Mouse (Mus musculus): ENCODE data around the gene Sp3.

GRCm38 (mm10) chr2:73012636-73013035 is 32.4 kb upstream of the Sp3 start:
- TF ChIP-seq CTCF (conservative IDR thresholded peaks at IDR 0.05; ENCODE audit: insufficient read depth, insufficient read length, low read depth, low read length) (no peak), POLR2A (IDR thresholded peaks at IDR 0.05; ENCODE audit: low read depth, low read length) (no peak)

All from kidney, adult 2 months (tissue).